Mouse (Mus musculus): ENCODE results near the gene Cpd. TPM values are rescaled to one million over a fixed set of nuclear protein-coding genes. Genes with fewer than 3 reads are reported as not detected.

The Cpd gene
- total RNA-seq, 2 experiments from 2014 or later, result 66.0 to 66.4 TPM

GRCm38 (mm10) chr11:76775533-76775932, 71.3 kb downstream of the Cpd start:
- DNase-seq, result no peak

- DNase-seq, result no peak
These were observed 73.0 kb downstream of the Cpd start for GRCm38 (mm10) chr11:76773811-76774210.

DNA sequence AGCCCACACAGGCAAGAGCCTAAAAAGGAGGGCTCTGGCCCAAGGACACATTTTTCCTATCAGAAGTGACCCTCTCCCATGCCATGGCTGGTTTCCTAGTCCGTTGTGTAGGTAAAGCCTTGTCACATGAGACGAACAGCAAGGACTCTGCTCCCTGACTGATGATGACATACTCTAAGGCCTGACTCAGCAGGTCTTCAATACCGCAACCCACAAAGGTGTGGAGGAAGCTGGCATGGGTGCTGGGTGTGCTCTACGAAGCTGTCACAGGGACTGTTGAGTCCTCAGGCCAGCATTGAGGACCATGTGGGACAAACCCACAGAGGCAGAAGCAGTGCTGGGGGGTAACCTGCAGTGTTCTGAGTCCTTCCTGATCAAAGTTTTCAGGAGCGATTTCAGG, 76.3 kb downstream of the Cpd start:
- DNase-seq, result no peak

GRCm38 (mm10) chr11:76763741-76764122, 83.1 kb downstream of the Cpd start:
- no peak for DNase-seq

GRCm38 (mm10) chr11:76763053-76763740, 83.6 kb downstream of the Cpd start, which contains the start of gene Gosr1:
Gosr1 (minus strand) TSS chr11:76763579.
- peak; percentile 91 for DNase-seq

- no peak for DNase-seq
These were observed 94.5 kb downstream of the Cpd start for GRCm38 (mm10) chr11:76752276-76752675.

DNA sequence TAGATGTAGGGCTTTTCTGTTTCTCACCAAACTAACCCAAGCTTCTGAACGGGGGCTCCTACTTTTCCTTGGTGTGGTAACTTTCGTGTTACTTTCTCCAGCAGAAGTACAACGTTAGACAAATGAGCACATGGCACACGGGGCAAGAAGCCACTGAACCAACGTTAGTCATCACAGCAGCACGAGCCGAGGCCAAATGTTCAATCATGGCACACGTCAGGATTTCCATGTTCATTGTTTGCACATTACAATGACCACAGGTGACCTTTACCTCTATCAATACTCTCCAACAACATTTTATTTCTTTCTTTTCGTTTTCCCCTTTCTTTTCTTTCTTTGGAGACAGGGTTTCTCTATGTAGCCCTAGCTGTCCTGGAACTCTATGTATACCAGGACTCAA, 98.0 kb downstream of the Cpd start:
- DNase-seq, result no peak

DNA sequence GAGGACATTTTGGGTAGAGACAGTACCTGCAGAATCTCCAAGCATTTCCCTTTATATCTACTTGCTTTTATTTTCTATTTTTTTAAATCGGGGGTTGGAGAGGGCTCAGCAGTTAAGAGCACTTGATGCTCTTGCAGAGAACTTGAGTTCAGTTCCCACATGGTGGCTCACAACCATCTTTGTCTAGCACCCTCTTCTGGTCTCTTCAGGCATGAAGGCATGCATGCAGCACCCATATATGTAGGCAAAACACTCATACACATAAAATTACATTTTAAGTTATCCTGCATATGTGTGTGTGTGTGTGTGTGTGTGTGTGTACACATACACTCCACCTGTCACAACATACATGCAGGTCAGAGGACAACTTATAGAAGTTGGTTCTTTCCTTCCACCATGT, 100.9 kb downstream of the Cpd start:
- no peak for DNase-seq

GRCm38 (mm10) chr11:76744550-76744949, 102.3 kb downstream of the Cpd start:
- DNase-seq, result peak; percentile 65

DNA sequence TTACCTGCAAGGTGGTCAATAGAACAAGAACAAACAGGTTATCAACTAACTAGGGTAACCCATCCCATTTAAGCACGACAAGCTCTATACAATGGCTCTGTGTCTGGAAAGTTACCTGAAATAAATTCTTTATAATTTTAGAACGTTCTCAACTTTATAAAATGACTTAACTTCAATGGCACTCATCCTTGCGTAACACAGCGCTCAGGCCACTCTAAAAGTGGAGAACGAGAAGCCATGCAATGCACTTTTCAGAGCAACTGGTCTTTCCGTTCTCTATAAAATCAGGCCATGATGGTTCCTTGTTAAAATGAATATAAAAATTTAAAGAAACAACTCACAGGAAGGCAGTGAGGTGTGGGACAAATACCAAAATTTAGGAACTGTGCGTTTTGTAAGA, 104.3 kb downstream of the Cpd start:
- DNase-seq, result no peak

DNA sequence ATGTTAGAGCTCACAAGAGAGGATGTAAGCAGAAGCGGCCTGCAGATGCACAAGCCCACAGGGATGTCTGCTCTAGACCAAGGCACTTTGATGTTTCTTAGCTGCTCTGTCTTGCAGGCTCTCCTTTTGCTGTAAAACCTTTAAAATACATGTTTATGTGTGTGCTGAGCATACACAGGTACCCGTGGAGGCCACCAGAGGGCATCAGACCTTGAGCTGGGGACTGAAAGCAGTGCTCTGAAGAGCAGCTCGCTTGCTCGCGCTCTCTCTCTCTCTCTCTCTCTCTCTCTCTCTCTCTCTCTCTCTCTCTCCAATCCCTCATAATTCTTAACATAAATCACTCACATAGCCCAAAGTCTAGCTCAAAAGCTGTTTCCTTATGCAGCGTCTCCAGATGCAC, 107.7 kb downstream of the Cpd start:
- DNase-seq, result peak; percentile 16

- no peak for DNase-seq
These were observed 111.0 kb downstream of the Cpd start for GRCm38 (mm10) chr11:76735753-76736324.

DNA sequence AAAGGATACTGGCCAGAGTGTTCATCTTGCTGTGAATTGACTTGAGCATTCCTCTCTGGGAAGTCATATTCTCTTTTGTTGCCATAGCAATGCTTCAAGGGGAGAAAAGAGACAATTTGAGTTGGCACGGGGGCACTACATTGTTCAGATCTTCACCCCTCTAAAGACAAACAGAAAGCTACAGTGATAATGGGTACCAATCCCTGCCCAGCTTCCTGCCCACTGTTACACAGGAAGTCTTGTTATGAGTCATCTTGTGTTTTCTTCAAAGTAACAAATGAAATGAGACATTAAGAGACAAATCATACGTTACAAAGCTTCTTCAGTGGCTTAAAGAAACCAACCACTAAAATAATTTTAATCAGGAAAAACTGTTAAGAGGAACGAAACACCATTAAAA, 112.3 kb downstream of the Cpd start:
- no peak for DNase-seq

- no peak for DNase-seq
These were observed 116.2 kb downstream of the Cpd start for GRCm38 (mm10) chr11:76730650-76731049.

Other genes with a start within 250 kb of the Cpd start
- 10 to 100 TPM; 40.6 to 41.5 TPM for gene Abr, start 224.7 kb downstream of the Cpd start, total RNA-seq (2021)
- gene Bhlha9, start 174.5 kb downstream of the Cpd start, total RNA-seq (2021), result not detected
- gene Trarg1, start 167.2 kb downstream of the Cpd start, total RNA-seq (2021), result 1 to 10 TPM; 1.5 to 1.7 TPM
- 10 to 100 TPM; 34.9 to 37.0 TPM for gene Gosr1, start 83.4 kb downstream of the Cpd start, total RNA-seq (2021)
- under 1 TPM in 1 of 2 experiments, not detected in 1; 0.59 TPM for gene Tmigd1, start 55.1 kb upstream of the Cpd start, total RNA-seq (2021)
- gene Blmh, start 77.8 kb upstream of the Cpd start, total RNA-seq (2021), result 10 to 100 TPM; 66.1 to 74.4 TPM
- gene Slc6a4, start 151.6 kb upstream of the Cpd start, total RNA-seq (2021), result under 1 TPM; 0.62 to 0.74 TPM
- 10 to 100 TPM; 14.9 to 15.2 TPM for gene Nsrp1, start 231.4 kb upstream of the Cpd start, total RNA-seq (2021)